ENCODE assay signal across 19 mouse cellular contexts in genomic region chr13:24490041-24490440, GRCm38 (mm10).
"Had no signal": no experiment of that assay in that cellular context is flagged by ENCODE, and none has a peak within 500 bp of the region (broad histone marks: within the 10 kb centered on the region; RNA-seq: fewer than 3 reads in every experiment).

No protein-coding gene starts in this region.

- H3K4me3 ChIP-seq: liver, embryonic 15.5 days; lung, embryonic 15.5 days; megakaryocyte, embryonic 14.5 days; midbrain, embryonic 13.5 days; neural tube, embryonic 12.5 days; stomach, embryonic 15.5 days had no signal

- H3K4me2 ChIP-seq: liver, embryonic 15.5 days; lung, embryonic 15.5 days; midbrain, embryonic 11.5 days; midbrain, embryonic 13.5 days; neural tube, embryonic 12.5 days; stomach, embryonic 15.5 days had no signal

- H3K9me3 ChIP-seq: liver, embryonic 15.5 days; lung, embryonic 15.5 days; megakaryocyte, embryonic 14.5 days; midbrain, embryonic 13.5 days; neural tube, embryonic 12.5 days; stomach, embryonic 15.5 days had no signal

- H3K27ac ChIP-seq: liver, embryonic 15.5 days; lung, embryonic 15.5 days; macrophage; midbrain, embryonic 13.5 days; neural tube, embryonic 12.5 days; stomach, embryonic 15.5 days; stomach, postnatal 0 days had no signal

- H3K27me3 ChIP-seq: liver, embryonic 15.5 days; lung, embryonic 15.5 days; megakaryocyte, embryonic 14.5 days; midbrain, embryonic 13.5 days; neural tube, embryonic 12.5 days; stomach, embryonic 15.5 days had no signal

- ATAC-seq: liver, postnatal 0 days; lung, postnatal 0 days; midbrain, embryonic 13.5 days; midbrain, embryonic 16.5 days had no signal

- DNase-seq: liver, postnatal 0 days; lung, adult 2 months; lung, postnatal 14 days; lung, postnatal 36 days; right cerebral cortex, postnatal 14 days; thymus, adult 2 months; thymus, postnatal 25 days; thymus, postnatal 4 days had no signal

- H3K9ac ChIP-seq: liver, embryonic 15.5 days; liver, postnatal 0 days; lung, embryonic 15.5 days; midbrain, embryonic 13.5 days; neural tube, embryonic 12.5 days; stomach, embryonic 15.5 days had no signal

- H3K36me3 ChIP-seq: liver, embryonic 15.5 days; lung, embryonic 15.5 days; midbrain, embryonic 13.5 days; neural tube, embryonic 12.5 days; stomach, embryonic 15.5 days had no signal

- H3K4me1 ChIP-seq: lung, embryonic 15.5 days; neural tube, embryonic 12.5 days; stomach, embryonic 15.5 days had no signal
